ENCODE assay signal across 10 mouse cellular contexts in the genomic region with DNA sequence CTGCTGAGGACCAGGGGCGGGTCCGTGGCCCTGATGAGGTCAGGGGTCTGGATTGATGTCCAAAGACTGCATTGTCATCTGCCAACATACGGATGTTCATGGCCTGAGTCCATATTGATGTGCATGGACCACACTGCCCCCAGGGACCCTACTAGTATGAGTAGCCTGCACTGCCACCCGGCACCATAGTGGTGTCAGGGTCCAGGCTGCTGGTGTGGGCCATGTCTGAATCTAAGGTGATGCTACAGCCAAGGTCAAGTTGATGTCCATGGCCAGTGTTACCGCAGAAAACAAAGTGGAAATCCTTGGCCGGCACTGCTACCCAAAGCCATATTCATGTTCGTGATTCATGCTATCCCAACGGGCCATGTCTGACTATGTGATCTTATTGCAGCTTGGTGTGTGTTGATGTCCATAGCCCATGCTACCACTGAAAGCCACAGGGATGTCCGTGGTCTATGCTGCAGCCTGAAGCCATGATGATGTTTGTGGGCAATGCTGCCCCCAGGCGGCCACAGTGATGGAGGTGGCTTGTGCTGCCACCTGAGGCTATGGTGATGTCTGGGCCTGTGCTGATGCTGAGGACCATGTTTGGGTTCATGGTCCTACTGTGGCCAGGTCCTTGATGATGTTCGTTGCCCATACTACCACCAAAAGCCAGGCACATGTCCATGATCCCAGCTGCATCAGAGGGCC.
DNase-seq lines count a peak whose midpoint lies in the region; ATAC-seq lines count a peak whose summit lies in the region.
"Had no signal": no experiment of that assay in that cellular context is flagged by ENCODE, and none has a peak within 500 bp of the region (broad histone marks: within the 10 kb centered on the region; RNA-seq: fewer than 3 reads in every experiment).

No protein-coding gene starts in this region.

- no peak overlapping the region for H3K27ac ChIP-seq in hindbrain, embryonic 14.5 days
- H3K27ac ChIP-seq in hindbrain, embryonic 13.5 days = no peak overlapping the region
- H3K27ac ChIP-seq: embryonic facial prominence, embryonic 15.5 days had no signal

- no peak overlapping the region for H3K9ac ChIP-seq in hindbrain, embryonic 14.5 days
- no peak overlapping the region for H3K9ac ChIP-seq in hindbrain, embryonic 13.5 days
- H3K9ac ChIP-seq: embryonic facial prominence, embryonic 15.5 days; heart, embryonic 12.5 days had no signal

- no peaks in the 10 kb centered on the region for H3K4me1 ChIP-seq in hindbrain, embryonic 14.5 days (replicated peaks; ENCODE audit: control insufficient read depth, insufficient read depth, low read length)
- H3K4me1 ChIP-seq in hindbrain, embryonic 13.5 days (replicated peaks) = no peaks in the 10 kb centered on the region
- H3K4me1 ChIP-seq: embryonic facial prominence, embryonic 15.5 days; heart, embryonic 12.5 days had no signal

- no peak overlapping the region for H3K4me2 ChIP-seq in hindbrain, embryonic 14.5 days (replicated peaks)
- H3K4me2 ChIP-seq in hindbrain, embryonic 13.5 days = no peak overlapping the region
- H3K4me2 ChIP-seq: embryonic facial prominence, embryonic 15.5 days; heart, embryonic 12.5 days had no signal

- no peak overlapping the region for H3K4me3 ChIP-seq in hindbrain, embryonic 14.5 days (replicated peaks; ENCODE audit: low read length)
- H3K4me3 ChIP-seq in hindbrain, embryonic 13.5 days = no peak overlapping the region
- H3K4me3 ChIP-seq: embryonic facial prominence, embryonic 15.5 days; heart, embryonic 12.5 days had no signal

- DNase-seq in hindbrain, embryonic 14.5 days (ENCODE audit: low spot score) = no peak
- DNase-seq in thymus, postnatal 14 days = peak; percentile 4
- DNase-seq in thymus, adult 18-20 months = no peak
- DNase-seq in testis, postnatal 10 days (ENCODE audit: low spot score) = peak; percentile 41
- no peak for DNase-seq in yolk sac, embryonic 10.5 days (ENCODE audit: low spot score)
- DNase-seq in adrenal gland, postnatal 14 days = no peak

- H3K9me3 ChIP-seq in hindbrain, embryonic 14.5 days (ENCODE audit: control insufficient read depth, low read length) = no peaks in the 10 kb centered on the region
- H3K9me3 ChIP-seq in hindbrain, embryonic 13.5 days = no peaks in the 10 kb centered on the region
- H3K9me3 ChIP-seq: embryonic facial prominence, embryonic 15.5 days; heart, embryonic 12.5 days had no signal

- ATAC-seq in hindbrain, embryonic 14.5 days (ENCODE audit: low FRiP score) = peak; percentile 46
- ATAC-seq in hindbrain, embryonic 13.5 days (ENCODE audit: low FRiP score) = no peak
- peak; percentile 39 to 53; a peak in 3 of 4 replicates for ATAC-seq in hematopoietic stem cell, adult 5-6 weeks (replicated peaks in 1 of 2; ENCODE audit: insufficient read depth in 1 of 2, low FRiP score in 2 of 2, low TSS enrichment in 1 of 2, low read depth in 1 of 2, poor library complexity in 2 of 2, severe bottlenecking in 2 of 2)

- no peaks in the 10 kb centered on the region for H3K36me3 ChIP-seq in hindbrain, embryonic 14.5 days (replicated peaks; ENCODE audit: control insufficient read depth, insufficient read depth)
- no peaks in the 10 kb centered on the region for H3K36me3 ChIP-seq in hindbrain, embryonic 13.5 days
- H3K36me3 ChIP-seq: embryonic facial prominence, embryonic 15.5 days; heart, embryonic 12.5 days had no signal

- 83% methylated on average over 11 of the region's 11 CpGs for WGBS in hindbrain, embryonic 14.5 days
- 90% methylated on average over 11 of the region's 11 CpGs for WGBS in hindbrain, embryonic 13.5 days

- no peaks in the 10 kb centered on the region for H3K27me3 ChIP-seq in hindbrain, embryonic 14.5 days (ENCODE audit: control insufficient read depth, insufficient read depth, low read length)
- no peaks in the 10 kb centered on the region for H3K27me3 ChIP-seq in hindbrain, embryonic 13.5 days
- H3K27me3 ChIP-seq: embryonic facial prominence, embryonic 15.5 days; heart, embryonic 12.5 days had no signal

Comparison
In these comparisons a context has a peak if more than half of its experiments do, and no peak if none do; other contexts are left out.
1. DNase-seq: peak in thymus, postnatal 14 days (single experiment) and testis, postnatal 10 days (single experiment); none in hindbrain, embryonic 14.5 days (single experiment), thymus, adult 18-20 months (0 of 2), yolk sac, embryonic 10.5 days (single experiment) and adrenal gland, postnatal 14 days (single experiment).